Mouse (Mus musculus): ENCODE results near the gene Uqcrc1. TPM values are rescaled to one million over a fixed set of nuclear protein-coding genes. Genes with fewer than 3 reads are reported as not detected.
A peak's percentile ranks its signal among the peaks of the same experiment; 100 is the strongest.

Uqcrc1 gene
- 952 and 972 TPM in 2 replicates for polyA plus RNA-seq (2014; fragmentation: Nextera tagmentation; extraction: Ambion mirVana)

GRCm38 (mm10) chr9:108936418-108937364 lies at the start of gene Uqcrc1:
Gene Uqcrc1 (plus strand): TSS chr9:108936633.
- H3K36me3 ChIP-seq (ENCODE audit: control insufficient read depth, insufficient read depth, low read length) = peaks cover 38% of the 10 kb centered on the region
- under 1% methylated on average over 58 of the region's 58 CpGs for WGBS

GRCm38 (mm10) chr9:108912308-108912707 lies 24.1 kb upstream of the Uqcrc1 start:
- WGBS = 60% methylated on average over 6 of the region's 6 CpGs
- H3K36me3 ChIP-seq (ENCODE audit: control insufficient read depth, insufficient read depth, low read length) = no peaks in the 10 kb centered on the region
- H3K4me2 ChIP-seq (ENCODE audit: low read length) = no peak overlapping the region
- H3K4me1 ChIP-seq (ENCODE audit: control insufficient read depth in 2 of 2, insufficient read depth in 2 of 2, low read length in 2 of 2) = peaks cover 0 to 3% of the 10 kb centered on the region in 2 experiments; a peak in 1 of 4 replicates
- H3K9me3 ChIP-seq (ENCODE audit: control insufficient read depth, low read length) = no peaks in the 10 kb centered on the region
- H3K27me3 ChIP-seq (ENCODE audit: control insufficient read depth, insufficient read depth, low read length) = no peaks in the 10 kb centered on the region
- H3K27ac ChIP-seq (replicated peaks in 1 of 2; ENCODE audit: control insufficient read depth in 1 of 2, insufficient read depth in 1 of 2, low read depth in 2 of 2, low read length in 2 of 2) = no peak overlapping the region
- no peak overlapping the region for H3K4me3 ChIP-seq (ENCODE audit: control insufficient read depth in 1 of 2, insufficient read depth in 1 of 2, low read depth in 1 of 2, low read length in 2 of 2)
- ATAC-seq (ENCODE audit: insufficient number of reproducible peaks, insufficient read depth, low FRiP score, low read depth) = no peak
- no peak overlapping the region for H3K9ac ChIP-seq (ENCODE audit: low read length)

More at GRCm38 (mm10) chr9:108936418-108937364, at the start of gene Uqcrc1:
- peak; percentile 75 for ATAC-seq (ENCODE audit: insufficient number of reproducible peaks, insufficient read depth, low FRiP score, low read depth)
- Histone ChIP-seq H3K27ac (replicated peaks in 1 of 2; ENCODE audit: control insufficient read depth in 1 of 2, insufficient read depth in 1 of 2, low read depth in 2 of 2, low read length in 2 of 2) (peak within 1 kb of the TSS; percentile 66 to 88), H3K4me2 (ENCODE audit: low read length) (peak within 1 kb of the TSS; percentile 76), H3K9ac (ENCODE audit: low read length) (peak within 1 kb of the TSS; percentile 98), H3K27me3 (ENCODE audit: control insufficient read depth, insufficient read depth, low read length) (no peaks in the 10 kb centered on the region), H3K4me1 (ENCODE audit: control insufficient read depth in 2 of 2, insufficient read depth in 2 of 2, low read length in 2 of 2) (peaks cover 0 to 4% of the 10 kb centered on the region in 2 experiments; a peak in 2 of 4 replicates), H3K9me3 (ENCODE audit: control insufficient read depth, low read length) (no peaks in the 10 kb centered on the region), H3K4me3 (ENCODE audit: control insufficient read depth in 1 of 2, insufficient read depth in 1 of 2, low read depth in 1 of 2, low read length in 2 of 2) (peak within 1 kb of the TSS; percentile 73 to 97)

GRCm38 (mm10) chr9:108913161-108913560 lies 23.3 kb upstream of the Uqcrc1 start:
- no peaks in the 10 kb centered on the region for H3K9me3 ChIP-seq (ENCODE audit: control insufficient read depth, low read length)
- H3K4me2 ChIP-seq (ENCODE audit: low read length) = no peak overlapping the region
- H3K9ac ChIP-seq (ENCODE audit: low read length) = no peak overlapping the region
- peaks cover 0 to 3% of the 10 kb centered on the region in 2 experiments; a peak in 1 of 4 replicates for H3K4me1 ChIP-seq (ENCODE audit: control insufficient read depth in 2 of 2, insufficient read depth in 2 of 2, low read length in 2 of 2)
- H3K27ac ChIP-seq (replicated peaks in 1 of 2; ENCODE audit: control insufficient read depth in 1 of 2, insufficient read depth in 1 of 2, low read depth in 2 of 2, low read length in 2 of 2) = no peak overlapping the region
- ATAC-seq (ENCODE audit: insufficient number of reproducible peaks, insufficient read depth, low FRiP score, low read depth) = no peak
- no peaks in the 10 kb centered on the region for H3K27me3 ChIP-seq (ENCODE audit: control insufficient read depth, insufficient read depth, low read length)
- WGBS = 83% methylated on average over 7 of the region's 7 CpGs
- no peaks in the 10 kb centered on the region for H3K36me3 ChIP-seq (ENCODE audit: control insufficient read depth, insufficient read depth, low read length)
- H3K4me3 ChIP-seq (ENCODE audit: control insufficient read depth in 1 of 2, insufficient read depth in 1 of 2, low read depth in 1 of 2, low read length in 2 of 2) = no peak overlapping the region

- ATAC-seq (ENCODE audit: insufficient number of reproducible peaks, insufficient read depth, low FRiP score, low read depth) = no peak
- H3K9me3 ChIP-seq (ENCODE audit: control insufficient read depth, low read length) = no peaks in the 10 kb centered on the region
- H3K27ac ChIP-seq (replicated peaks in 1 of 2; ENCODE audit: control insufficient read depth in 1 of 2, insufficient read depth in 1 of 2, low read depth in 2 of 2, low read length in 2 of 2) = no peak overlapping the region
- no peak overlapping the region for H3K4me3 ChIP-seq (ENCODE audit: control insufficient read depth in 1 of 2, insufficient read depth in 1 of 2, low read depth in 1 of 2, low read length in 2 of 2)
- no peaks in the 10 kb centered on the region for H3K36me3 ChIP-seq (ENCODE audit: control insufficient read depth, insufficient read depth, low read length)
- H3K9ac ChIP-seq (ENCODE audit: low read length) = no peak overlapping the region
- H3K4me2 ChIP-seq (ENCODE audit: low read length) = no peak overlapping the region
- no peaks in the 10 kb centered on the region for H3K27me3 ChIP-seq (ENCODE audit: control insufficient read depth, insufficient read depth, low read length)
- 81% methylated on average over 10 of the region's 10 CpGs for WGBS
- peaks cover 0 to 3% of the 10 kb centered on the region in 2 experiments; a peak in 1 of 4 replicates for H3K4me1 ChIP-seq (ENCODE audit: control insufficient read depth in 2 of 2, insufficient read depth in 2 of 2, low read length in 2 of 2)
These were observed 22.8 kb upstream of the Uqcrc1 start for GRCm38 (mm10) chr9:108913621-108914020.

- H3K4me3 ChIP-seq (ENCODE audit: control insufficient read depth in 1 of 2, insufficient read depth in 1 of 2, low read depth in 1 of 2, low read length in 2 of 2) = no peak within 1 kb of the TSS
- no peaks in the 10 kb centered on the region for H3K36me3 ChIP-seq (ENCODE audit: control insufficient read depth, insufficient read depth, low read length)
- no peak within 1 kb of the TSS for H3K27ac ChIP-seq (replicated peaks in 1 of 2; ENCODE audit: control insufficient read depth in 1 of 2, insufficient read depth in 1 of 2, low read depth in 2 of 2, low read length in 2 of 2)
- H3K27me3 ChIP-seq (ENCODE audit: control insufficient read depth, insufficient read depth, low read length) = no peaks in the 10 kb centered on the region
- no peak; the same call in 1 of the 2 replicates for ATAC-seq (ENCODE audit: insufficient number of reproducible peaks, insufficient read depth, low FRiP score, low read depth)
- H3K9ac ChIP-seq (ENCODE audit: low read length) = no peak within 1 kb of the TSS
- no peaks in the 10 kb centered on the region for H3K9me3 ChIP-seq (ENCODE audit: control insufficient read depth, low read length)
- no peak within 1 kb of the TSS for H3K4me2 ChIP-seq (ENCODE audit: low read length)
- H3K4me1 ChIP-seq (ENCODE audit: control insufficient read depth in 2 of 2, insufficient read depth in 2 of 2, low read length in 2 of 2) = peaks cover 0 to 3% of the 10 kb centered on the region in 2 experiments; a peak in 1 of 4 replicates
- WGBS = 61% methylated on average over 6 of the region's 6 CpGs
These were observed 21.9 kb upstream of the Uqcrc1 start, which contains the start of gene Tmem89 for GRCm38 (mm10) chr9:108914491-108914890. Gene Tmem89 (plus strand): TSS chr9:108914619.

- Histone ChIP-seq H3K27ac (replicated peaks in 1 of 2; ENCODE audit: control insufficient read depth in 1 of 2, insufficient read depth in 1 of 2, low read depth in 2 of 2, low read length in 2 of 2) (no peak overlapping the region), H3K4me1 (ENCODE audit: control insufficient read depth in 2 of 2, insufficient read depth in 2 of 2, low read length in 2 of 2) (no peaks in the 10 kb centered on the region), H3K4me2 (ENCODE audit: low read length) (no peak overlapping the region), H3K9ac (ENCODE audit: low read length) (no peak overlapping the region), H3K36me3 (ENCODE audit: control insufficient read depth, insufficient read depth, low read length) (no peaks in the 10 kb centered on the region), H3K9me3 (ENCODE audit: control insufficient read depth, low read length) (0 out of 2 replicates have a peak, but pooled peaks cover 2% of the 10 kb centered on the region), H3K4me3 (ENCODE audit: control insufficient read depth in 1 of 2, insufficient read depth in 1 of 2, low read depth in 1 of 2, low read length in 2 of 2) (no peak overlapping the region), H3K27me3 (ENCODE audit: control insufficient read depth, insufficient read depth, low read length) (peaks cover 21% of the 10 kb centered on the region; the same call in 1 of the 2 replicates)
- 79% methylated on average over 8 of the region's 8 CpGs for WGBS
- no peak for ATAC-seq (ENCODE audit: insufficient number of reproducible peaks, insufficient read depth, low FRiP score, low read depth)
These were observed 10.5 kb upstream of the Uqcrc1 start for GRCm38 (mm10) chr9:108925897-108926296.

GRCm38 (mm10) chr9:108928424-108928823 lies 8.0 kb upstream of the Uqcrc1 start:
- 78% methylated on average over 3 of the region's 3 CpGs for WGBS
- no peaks in the 10 kb centered on the region for H3K9me3 ChIP-seq (ENCODE audit: control insufficient read depth, low read length)
- no peak overlapping the region for H3K27ac ChIP-seq (replicated peaks in 1 of 2; ENCODE audit: control insufficient read depth in 1 of 2, insufficient read depth in 1 of 2, low read depth in 2 of 2, low read length in 2 of 2)
- H3K4me1 ChIP-seq (ENCODE audit: control insufficient read depth in 2 of 2, insufficient read depth in 2 of 2, low read length in 2 of 2) = no peaks in the 10 kb centered on the region
- ATAC-seq (ENCODE audit: insufficient number of reproducible peaks, insufficient read depth, low FRiP score, low read depth) = no peak
- H3K9ac ChIP-seq (ENCODE audit: low read length) = no peak overlapping the region
- H3K36me3 ChIP-seq (ENCODE audit: control insufficient read depth, insufficient read depth, low read length) = no peaks in the 10 kb centered on the region
- no peak overlapping the region for H3K4me3 ChIP-seq (ENCODE audit: control insufficient read depth in 1 of 2, insufficient read depth in 1 of 2, low read depth in 1 of 2, low read length in 2 of 2)
- peaks cover 14% of the 10 kb centered on the region; the same call in 1 of the 2 replicates for H3K27me3 ChIP-seq (ENCODE audit: control insufficient read depth, insufficient read depth, low read length)
- no peak overlapping the region for H3K4me2 ChIP-seq (ENCODE audit: low read length)

Data from heart, embryonic 14.5 days (tissue).